23 mouse cellular contexts compared by ENCODE assay signal in genomic region chr4:120797985-120798725, GRCm38 (mm10). TPM values are rescaled to one million over a fixed set of nuclear protein-coding genes. Genes with fewer than 3 reads are reported as not detected.
A peak's percentile ranks its signal among the peaks of the same experiment; 100 is the strongest.
DNase-seq lines count a peak whose midpoint lies in the region; ATAC-seq and TF ChIP-seq lines count a peak whose summit lies in the region.
"Had no signal": no experiment of that assay in that cellular context is flagged by ENCODE, and none has a peak within 500 bp of the region (broad histone marks: within the 10 kb centered on the region; RNA-seq: fewer than 3 reads in every experiment).

No protein-coding gene starts in this region.

- DNase-seq in 416B (ENCODE audit: low read depth) (peak; percentile 59), A20 (ENCODE audit: low read depth, low spot score) (peak; percentile 82), G1E (ENCODE audit: low spot score) (no peak)
- no peak for DNase-seq in right cerebral cortex, postnatal 14 days
- DNase-seq in kidney, adult 18-20 months: no peak
- no peak for DNase-seq in thymus, postnatal 14 days
- DNase-seq: adrenal gland, adult 2 months; cerebellum, adult 11 months; cerebellum, adult 9-11 months; gastrocnemius, postnatal 36 days; heart, postnatal 4 days; retina, postnatal 1 day had no signal

- peaks cover 17% of the 10 kb centered on the region for H3K36me3 ChIP-seq in G1E (replicated peaks)
- H3K36me3 ChIP-seq: embryonic facial prominence, embryonic 15.5 days; heart, embryonic 10.5 days; midbrain, embryonic 15.5 days; neural tube, embryonic 12.5 days had no signal

- TF ChIP-seq CTCF in G1E (IDR thresholded peaks at IDR 0.05; ENCODE audit: low read depth, low read length): no peak

- H3K4me3 ChIP-seq in G1E (ENCODE audit: low read depth, low read length): no peak overlapping the region
- H3K4me3 ChIP-seq: embryonic facial prominence, embryonic 15.5 days; heart, embryonic 10.5 days; kidney, embryonic 15.5 days; midbrain, embryonic 15.5 days; neural tube, embryonic 12.5 days had no signal

- H3K27me3 ChIP-seq in G1E (ENCODE audit: insufficient read depth, low read length): no peaks in the 10 kb centered on the region
- H3K27me3 ChIP-seq: embryonic facial prominence, embryonic 15.5 days; kidney, embryonic 15.5 days; midbrain, embryonic 15.5 days; neural tube, embryonic 12.5 days had no signal

- peaks cover 18% of the 10 kb centered on the region for H3K4me1 ChIP-seq in G1E (ENCODE audit: insufficient read depth, low read depth, low read length)
- H3K4me1 ChIP-seq: midbrain, embryonic 15.5 days; neural tube, embryonic 12.5 days had no signal

- ATAC-seq in G1E (ENCODE audit: extremely low read depth, insufficient number of reproducible peaks, low FRiP score, poor library complexity, severe bottlenecking): 0 out of 2 replicates have a peak, but pooled peaks have one; percentile 22
- ATAC-seq in inflammation-experienced regulatory T-cells, adult 6 months: peak; percentile 48
- ATAC-seq: forebrain, embryonic 16.5 days; intestine, embryonic 16.5 days; lung, postnatal 0 days; midbrain, embryonic 15.5 days had no signal

- H3K9me3 ChIP-seq in G1E (replicated peaks): no peaks in the 10 kb centered on the region
- H3K9me3 ChIP-seq: embryonic facial prominence, embryonic 15.5 days; heart, embryonic 10.5 days; kidney, embryonic 15.5 days; midbrain, embryonic 15.5 days; neural tube, embryonic 12.5 days had no signal

RNA-seq across cellular contexts. Expression of gene Nfyc, which starts 33.2 kb away (rescaled TPM):
- total RNA-seq in G1E (2014; fragmentation: Nextera tagmentation) (61.2 and 90.7 TPM in 2 replicates), G1E (2017) (35.8 and 42.9 TPM in 2 replicates)
- 36.7 and 80.1 TPM in 2 replicates for polyA plus RNA-seq in G1E (2012)
- polyA plus RNA-seq in inflammation-experienced regulatory T-cells, adult 6 months (2017; shearing (Covaris generic)): 10 to 100 TPM; 56.4 to 70.1 (median 67.4) TPM

RNA-seq across cellular contexts. Expression of gene Kcnq4, which starts 49.7 kb away (rescaled TPM):
- total RNA-seq in G1E (2014; fragmentation: Nextera tagmentation) (not detected in 2 replicates), G1E (2017) (0.05 and 0.06 TPM in 2 replicates)
- polyA plus RNA-seq in G1E (2012): not detected in 2 replicates
- polyA plus RNA-seq in inflammation-experienced regulatory T-cells, adult 6 months (2017; shearing (Covaris generic)): not detected
- total RNA-seq: common myeloid progenitor, adult 5-6 weeks had no signal
- polyA plus RNA-seq: macrophage had no signal

RNA-seq across cellular contexts. Expression of gene Rims3, which starts 56.5 kb away (rescaled TPM):
- not detected in 2 replicates for total RNA-seq in G1E (2014; fragmentation: Nextera tagmentation)
- 0.06 and 0.16 TPM in 2 replicates for total RNA-seq in G1E (2017)
- not detected in 2 replicates for polyA plus RNA-seq in G1E (2012)
- polyA plus RNA-seq in inflammation-experienced regulatory T-cells, adult 6 months (2017; shearing (Covaris generic)): 1 to 10 TPM in 2 of 3 experiments, under 1 TPM in 1; 0.58 to 1.1 (median 1.0) TPM

Comparison
In these comparisons a context has a peak if more than half of its experiments do, and no peak if none do; other contexts are left out.
1. DNase-seq: peak in 416B (single experiment) and A20 (single experiment); none in G1E (single experiment), right cerebral cortex, postnatal 14 days (single experiment), kidney, adult 18-20 months (single experiment) and thymus, postnatal 14 days (single experiment).